Mouse (Mus musculus) limb, embryonic 11.5 days (tissue): ENCODE measurements around the gene Ndufb2. TPM values are rescaled to one million over a fixed set of nuclear protein-coding genes. Genes with fewer than 3 reads are reported as not detected.

Source experiments
- ATAC-seq: fragments of 200-750 bp; cut with Nextera tagmentation; 2 replicates; pipeline ENCODE4 v1.8.0; 2017; ENCODE audit warnings: low read depth; ENCODE audit not compliant: insufficient number of reproducible peaks, low FRiP score, low TSS enrichment
- DNase-seq: peaks from one replicate; pipeline ENCODE4 v3.0.0-alpha.2; 2015; ENCODE audit warnings: low spot score
- H3K27ac ChIP-seq: fragments of 300-500 bp; sonication (generic); replicated peaks from 2 replicates; pipeline ENCODE4 v1.5.1; 2014; ENCODE audit warnings: low read depth, mild to moderate bottlenecking, low read length
- H3K27me3 ChIP-seq: fragments of 300-500 bp; sonication (generic); 2 replicates; pipeline ENCODE4 v1.6.1; 2014; ENCODE audit warnings: mild to moderate bottlenecking, low read length, mixed read lengths; ENCODE audit not compliant: control insufficient read depth, insufficient read depth
- H3K36me3 ChIP-seq: fragments of 300-500 bp; sonication (generic); 2 replicates; pipeline ENCODE4 v1.6.1; 2014; ENCODE audit warnings: mild to moderate bottlenecking, low read length, moderate library complexity, mixed read lengths; ENCODE audit not compliant: control insufficient read depth, insufficient read depth
- H3K4me1 ChIP-seq: fragments of 300-500 bp; sonication (generic); 2 replicates; pipeline ENCODE4 v1.6.1; 2014; ENCODE audit warnings: low read length, mixed read lengths; ENCODE audit not compliant: control insufficient read depth, insufficient read depth
- H3K4me2 ChIP-seq: fragments of 300-500 bp; sonication (generic); 2 replicates; pipeline ENCODE4 v1.6.1; 2014; ENCODE audit warnings: low read depth, mild to moderate bottlenecking, moderate library complexity; ENCODE audit not compliant: severe bottlenecking
- H3K4me3 ChIP-seq: fragments of 300-500 bp; sonication (generic); 2 replicates; pipeline ENCODE4 v1.5.1; 2014; ENCODE audit warnings: low read depth, low read length
- H3K9ac ChIP-seq: fragments of 300-500 bp; sonication (generic); 2 replicates; pipeline ENCODE4 v1.6.1; 2014; ENCODE audit warnings: mild to moderate bottlenecking, low read length
- H3K9me3 ChIP-seq: fragments of 300-500 bp; sonication (generic); 2 replicates; pipeline ENCODE4 v1.6.1; 2016; ENCODE audit warnings: low read length; ENCODE audit not compliant: control insufficient read depth
- WGBS: fragments of 180-500 bp; shearing (Covaris S2); extraction: QIAGEN DNeasy Blood & Tissue Kit; methylation state at CpG from one replicate; pipeline ENCODE4 v1.1.7; 2014; 5-methylcytosine and 5-hydroxymethylcytosine counted together
- polyA plus RNA-seq: library from polyadenylated mRNA; unstranded; fragments of >200 nt; fragmentation: Nextera tagmentation; extraction: Ambion mirVana; gene quantifications from 2 replicates; pipeline ENCODE4 v1.2.1, GENCODE M21; 2014

Ndufb2 gene
- polyA plus RNA-seq, 1 experiment from 2014 or later: 280 TPM

DNA sequence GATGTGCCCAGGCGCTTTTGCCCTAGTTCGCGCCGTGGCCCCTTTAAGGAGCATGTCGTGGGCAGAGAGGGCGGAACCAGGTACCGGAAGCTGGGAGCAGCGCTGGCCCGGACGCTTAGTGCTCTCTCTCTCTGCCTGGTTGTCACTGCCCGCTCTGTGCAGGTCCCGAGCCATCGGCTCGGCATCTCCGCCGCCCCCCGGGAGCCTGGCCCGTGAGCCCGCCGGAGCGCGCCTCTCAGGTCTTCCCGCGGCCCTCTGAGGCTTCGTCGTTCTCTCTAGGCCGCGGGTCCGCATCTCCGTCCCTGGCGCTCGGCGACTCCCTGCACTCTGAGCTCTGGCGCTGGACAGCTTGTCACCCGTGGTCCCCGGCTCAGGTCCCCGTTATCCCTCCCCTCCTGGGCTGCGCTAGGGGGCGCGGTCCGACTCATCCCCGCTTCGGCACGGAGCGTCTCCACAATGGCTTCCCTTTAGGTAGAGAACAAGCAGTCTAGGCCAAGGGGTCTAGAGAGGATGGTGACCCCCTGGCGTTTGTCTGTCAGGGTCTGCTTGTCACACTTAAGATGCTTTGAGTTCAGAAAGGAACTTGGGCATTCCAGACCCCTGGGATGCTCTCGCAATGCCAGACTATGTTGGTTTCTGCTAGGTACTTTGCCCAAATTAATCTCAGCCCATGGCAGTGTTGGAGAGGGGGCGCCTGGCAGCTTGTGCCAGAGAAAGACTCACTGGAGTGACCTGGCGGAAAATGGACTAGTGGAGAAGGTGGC lies 18.4 kb upstream of the Ndufb2 start, which contains the start of gene Adck2:
TSS of gene Adck2 (plus strand) at position 83 of the 764 bp plus-strand sequence.
- DNase-seq (peak; percentile 83), ATAC-seq (peak; percentile 91)
- H3K9me3 ChIP-seq: no peaks in the 10 kb centered on the region
- H3K4me1 ChIP-seq: 0 out of 2 replicates have a peak, but pooled peaks cover 2% of the 10 kb centered on the region
- H3K36me3 ChIP-seq: no peaks in the 10 kb centered on the region
- H3K27ac ChIP-seq: peak within 1 kb of the TSS; percentile 44; the same call in 1 of the 2 replicates
- under 1% methylated on average over 49 of the region's 49 CpGs for WGBS
- no peaks in the 10 kb centered on the region for H3K27me3 ChIP-seq
- peak within 1 kb of the TSS; percentile 82 for H3K4me2 ChIP-seq
- peak within 1 kb of the TSS; percentile 82 for H3K4me3 ChIP-seq
- peak within 1 kb of the TSS; percentile 67 for H3K9ac ChIP-seq

DNA sequence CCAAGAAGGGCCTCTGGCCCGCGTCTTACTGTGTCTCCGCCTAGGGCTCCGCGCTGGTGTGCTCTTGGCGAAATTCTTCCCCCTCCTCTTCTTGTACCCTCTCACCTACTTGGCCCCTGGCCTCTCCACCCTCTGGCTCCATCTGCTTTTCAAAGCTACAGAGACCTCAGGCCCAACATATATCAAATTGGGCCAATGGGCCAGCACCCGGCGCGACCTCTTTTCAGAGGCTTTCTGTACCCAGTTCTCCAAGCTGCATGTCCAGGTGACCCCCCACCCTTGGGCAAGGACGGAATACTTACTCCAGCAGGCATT lies 17.9 kb upstream of the Ndufb2 start:
- H3K36me3 ChIP-seq: no peaks in the 10 kb centered on the region
- 24% methylated on average over 10 of the region's 10 CpGs for WGBS
- peak overlapping the region; percentile 32; the same call in 1 of the 2 replicates for H3K9ac ChIP-seq
- DNase-seq (no peak), ATAC-seq (0 out of 2 replicates have a peak, but pooled peaks have one; percentile 8)
- H3K27me3 ChIP-seq: no peaks in the 10 kb centered on the region
- 0 out of 2 replicates have a peak, but pooled peaks cover 2% of the 10 kb centered on the region for H3K4me1 ChIP-seq
- peak overlapping the region; percentile 82 for H3K4me2 ChIP-seq
- H3K27ac ChIP-seq: no peak overlapping the region
- no peaks in the 10 kb centered on the region for H3K9me3 ChIP-seq
- H3K4me3 ChIP-seq: peak overlapping the region; percentile 82

DNA sequence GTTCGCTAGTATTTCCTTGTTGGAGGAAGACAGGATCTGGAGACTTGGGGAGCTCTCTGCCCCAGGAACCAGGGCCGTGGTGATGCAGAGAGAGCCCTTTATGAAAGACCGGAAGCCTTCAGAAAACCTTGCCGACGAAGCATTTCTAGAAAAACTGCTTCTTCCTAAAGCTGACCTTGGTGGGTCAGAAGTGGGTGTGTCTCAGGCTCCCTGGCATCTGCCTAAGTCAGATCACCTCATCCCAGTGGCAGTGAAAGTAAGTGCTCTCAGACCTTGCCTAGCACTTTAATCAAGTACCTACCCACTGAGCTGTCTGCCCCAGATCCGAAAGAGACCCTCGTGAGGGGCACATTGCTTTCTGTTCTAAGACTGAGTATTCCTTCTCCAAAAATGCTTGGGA lies 17.4 kb upstream of the Ndufb2 start:
- ATAC-seq (no peak), DNase-seq (no peak)
- no peak overlapping the region for H3K27ac ChIP-seq
- no peak overlapping the region for H3K9ac ChIP-seq
- no peaks in the 10 kb centered on the region for H3K36me3 ChIP-seq
- H3K4me2 ChIP-seq: no peak overlapping the region; the same call in 1 of the 2 replicates
- H3K27me3 ChIP-seq: no peaks in the 10 kb centered on the region
- 0 out of 2 replicates have a peak, but pooled peaks cover 2% of the 10 kb centered on the region for H3K4me1 ChIP-seq
- 72% methylated on average over 7 of the region's 7 CpGs for WGBS
- H3K9me3 ChIP-seq: no peaks in the 10 kb centered on the region
- no peak overlapping the region for H3K4me3 ChIP-seq

DNA sequence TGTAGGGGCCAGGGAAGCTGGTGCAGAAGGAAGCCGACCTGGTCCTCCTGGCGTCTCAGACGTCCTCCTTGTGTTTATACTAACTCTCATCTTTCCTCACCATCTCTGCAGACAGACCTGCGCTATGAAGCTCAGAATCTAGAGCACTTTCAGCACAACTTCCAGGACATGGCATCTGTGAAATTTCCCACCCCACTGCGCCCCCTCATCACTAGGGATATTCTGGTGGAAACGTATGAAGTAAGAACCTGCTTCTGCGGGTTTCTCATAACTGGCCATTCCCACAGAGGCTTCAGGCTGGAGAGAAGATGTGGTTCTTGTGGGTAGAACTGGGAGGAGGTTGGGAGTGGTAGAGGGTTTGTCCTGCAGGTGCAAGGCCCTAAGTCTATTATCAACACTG lies 12.8 kb upstream of the Ndufb2 start:
- Histone ChIP-seq H3K9me3 (no peaks in the 10 kb centered on the region), H3K27ac (no peak overlapping the region), H3K4me3 (no peak overlapping the region), H3K4me1 (0 out of 2 replicates have a peak, but pooled peaks cover 1% of the 10 kb centered on the region), H3K36me3 (no peaks in the 10 kb centered on the region), H3K4me2 (no peak overlapping the region), H3K9ac (no peak overlapping the region), H3K27me3 (no peaks in the 10 kb centered on the region)
- ATAC-seq: no peak
- DNase-seq: no peak
- 94% methylated on average over 7 of the region's 7 CpGs for WGBS

DNA sequence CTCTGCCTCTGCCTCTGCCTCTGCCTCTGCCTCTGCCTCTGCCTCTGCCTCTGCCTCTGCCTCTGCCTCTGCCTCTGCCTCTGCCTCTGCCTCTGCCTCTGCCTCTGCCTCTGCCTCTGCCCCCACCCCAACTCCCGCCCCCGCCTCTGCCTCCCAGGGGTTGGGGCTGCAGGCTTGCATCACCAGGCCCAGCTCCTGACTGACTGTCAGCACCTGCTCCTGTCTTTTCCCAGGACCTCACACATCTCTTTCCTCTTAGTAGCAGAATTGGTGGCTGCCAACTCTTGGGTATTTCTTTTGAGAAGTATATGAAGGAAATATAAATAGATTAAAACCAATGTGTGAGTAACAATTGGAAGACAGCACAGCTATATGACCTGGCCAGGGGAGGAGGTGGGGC lies 11.8 kb upstream of the Ndufb2 start:
- H3K36me3 ChIP-seq: no peaks in the 10 kb centered on the region
- no peak overlapping the region for H3K9ac ChIP-seq
- no peak overlapping the region for H3K27ac ChIP-seq
- no peaks in the 10 kb centered on the region for H3K9me3 ChIP-seq
- H3K4me2 ChIP-seq: no peak overlapping the region
- 83% methylated on average over 2 of the region's 2 CpGs for WGBS
- no peak for ATAC-seq
- no peaks in the 10 kb centered on the region for H3K27me3 ChIP-seq
- H3K4me3 ChIP-seq: no peak overlapping the region
- DNase-seq: no peak
- no peaks in the 10 kb centered on the region for H3K4me1 ChIP-seq

DNA sequence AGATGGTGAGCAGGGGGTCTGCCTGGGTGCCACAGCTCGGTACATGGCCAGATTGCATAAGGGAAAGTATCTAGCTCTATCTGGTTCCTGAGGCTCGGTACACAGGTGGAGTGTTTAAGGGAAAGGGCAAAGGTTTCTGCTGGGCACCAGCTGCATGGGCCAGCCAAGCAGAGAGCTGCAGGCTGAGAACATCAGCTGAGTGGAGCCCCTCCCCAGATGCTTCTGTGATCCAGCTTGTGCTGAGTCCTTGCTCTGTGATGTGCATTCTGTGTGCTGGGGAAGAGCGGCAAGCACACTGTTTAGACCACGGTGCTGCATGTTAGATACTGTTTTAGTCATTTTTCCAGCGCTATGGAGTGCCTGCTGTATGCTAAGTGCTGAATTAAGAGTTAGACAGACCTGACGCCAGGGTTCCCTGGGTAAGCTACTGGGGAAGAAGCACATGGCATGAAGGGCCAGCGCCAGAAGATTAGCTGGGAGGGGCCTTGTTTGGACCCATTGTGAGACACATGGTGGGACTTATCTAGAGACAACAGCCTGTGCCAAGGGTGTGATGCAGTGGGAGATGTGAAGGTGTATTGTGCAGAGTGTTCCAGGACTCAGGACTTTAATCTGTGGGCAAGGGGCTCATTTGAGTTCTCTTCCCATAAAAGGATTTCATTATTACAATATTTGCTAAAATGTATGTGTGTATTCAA lies 11.1 kb upstream of the Ndufb2 start:
- DNase-seq: no peak
- no peaks in the 10 kb centered on the region for H3K27me3 ChIP-seq
- 83% methylated on average over 7 of the region's 7 CpGs for WGBS
- no peak for ATAC-seq
- no peak overlapping the region for H3K4me2 ChIP-seq
- H3K27ac ChIP-seq: no peak overlapping the region
- no peaks in the 10 kb centered on the region for H3K4me1 ChIP-seq
- no peaks in the 10 kb centered on the region for H3K36me3 ChIP-seq
- H3K9me3 ChIP-seq: no peaks in the 10 kb centered on the region
- H3K9ac ChIP-seq: no peak overlapping the region
- H3K4me3 ChIP-seq: no peak overlapping the region

DNA sequence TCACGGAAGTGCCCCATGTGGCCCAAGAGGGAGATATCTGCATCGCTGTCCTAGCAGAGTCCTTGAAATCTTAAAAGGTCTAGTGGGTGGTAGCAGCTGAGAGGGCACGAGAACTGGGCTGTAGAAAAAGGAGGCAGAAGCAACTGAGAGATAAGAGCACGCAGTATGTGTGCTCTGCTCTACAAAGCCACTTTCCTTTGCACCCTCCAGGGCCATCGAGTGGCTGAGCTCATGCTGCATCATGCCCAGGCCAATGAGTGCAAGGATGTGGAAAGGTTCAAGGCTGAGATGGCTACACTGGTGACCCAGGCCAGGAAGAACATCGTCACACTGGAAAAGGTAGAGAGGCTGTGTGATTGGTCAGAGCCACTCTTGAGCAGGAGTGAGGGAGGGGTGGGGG lies 6.9 kb upstream of the Ndufb2 start, which contains the start of gene Gm42420:
TSS of gene Gm42420 (plus strand) at position 237 of the 400 bp plus-strand sequence.
- no peaks in the 10 kb centered on the region for H3K36me3 ChIP-seq
- 90% methylated on average over 6 of the region's 6 CpGs for WGBS

DNA sequence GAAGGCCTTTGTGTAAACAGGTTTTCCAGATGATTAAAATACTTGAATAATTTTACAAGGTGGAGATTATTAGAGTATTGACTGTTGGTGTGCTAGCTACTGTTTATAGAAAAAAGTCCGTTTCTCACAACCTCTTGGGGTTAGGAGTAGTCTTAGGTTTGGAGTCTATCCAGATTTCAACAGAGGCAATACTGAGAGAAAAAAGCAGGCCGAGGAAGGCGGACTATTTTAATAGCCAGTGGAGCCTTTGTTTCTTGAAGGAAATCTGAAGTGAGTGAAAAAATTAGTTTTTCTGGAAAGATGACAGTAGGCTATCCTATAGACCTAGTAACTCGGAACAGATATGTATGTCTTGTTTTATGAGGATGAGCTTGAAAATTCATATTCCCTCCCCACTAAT lies 893 bp upstream of the Ndufb2 start:
- H3K27me3 ChIP-seq: no peaks in the 10 kb centered on the region
- no peak overlapping the region for H3K4me3 ChIP-seq
- H3K9me3 ChIP-seq: no peaks in the 10 kb centered on the region
- H3K27ac ChIP-seq: no peak overlapping the region
- H3K36me3 ChIP-seq: peaks cover 2% of the 10 kb centered on the region; the same call in 1 of the 2 replicates
- WGBS: 95% methylated on average over 4 of the region's 4 CpGs
- no peak for DNase-seq
- no peak for ATAC-seq
- H3K9ac ChIP-seq: no peak overlapping the region
- H3K4me2 ChIP-seq: no peak overlapping the region
- H3K4me1 ChIP-seq: no peaks in the 10 kb centered on the region

More for the DNA sequence above, 6.9 kb upstream of the Ndufb2 start, which contains the start of gene Gm42420:
- ATAC-seq (no peak), DNase-seq (no peak)
- Histone ChIP-seq H3K9ac (no peak within 1 kb of the TSS), H3K4me3 (no peak within 1 kb of the TSS), H3K27me3 (no peaks in the 10 kb centered on the region), H3K4me2 (no peak within 1 kb of the TSS), H3K27ac (no peak within 1 kb of the TSS), H3K9me3 (no peaks in the 10 kb centered on the region), H3K4me1 (no peaks in the 10 kb centered on the region)
